Mouse (Mus musculus) gastrocnemius, postnatal 10 days (tissue): ENCODE results near the gene Cul3. TPM values are rescaled to one million over a fixed set of nuclear protein-coding genes. Genes with fewer than 3 reads are reported as not detected.
"Not testable (repeated sequence)": the region's sequence is repeated elsewhere in the genome, so short reads cannot be mapped to it uniquely, and the experiment has no call there.

Experiments
- DNase-seq: peaks from one replicate; pipeline ENCODE4 v3.0.0; 2021; ENCODE audit warnings: mixed read lengths
- long read RNA-seq, 2 experiments: library from polyadenylated mRNA; stranded (forward); transcript quantifications; one replicate each; pipeline ENCODE4 v2.0.0; 2021
- total RNA-seq, 2 experiments: library from RNA; stranded (reverse); gene quantifications; 2 replicates each; pipeline ENCODE4 v1.2.3; 2021

Cul3 gene
- total RNA-seq: 100 to 1,000 TPM; 151 to 168 TPM
- long read RNA-seq, experiment 1, full-length matches to known transcripts: 148 of 177 reads
- long read RNA-seq, experiment 1, partial matches to known transcripts: 3 of 177 reads
- long read RNA-seq, experiment 1, other reads (novel, unspliced or antisense): 26 of 177 reads
- long read RNA-seq, experiment 2, full-length matches to known transcripts: 121 of 161 reads
- long read RNA-seq, experiment 2, partial matches to known transcripts: 9 of 161 reads
- long read RNA-seq, experiment 2, other reads (novel, unspliced or antisense): 31 of 161 reads

- DNase-seq: peak; percentile 95
Observed at GRCm38 (mm10) chr1:80340436-80341376, at the start of gene Cul3. TSS of gene Cul3 (minus strand) at chr1:80340480.

- DNase-seq: no peak
Observed at GRCm38 (mm10) chr1:80389518-80389917, 49.2 kb upstream of the Cul3 start.

GRCm38 (mm10) chr1:80383613-80384589, 43.6 kb upstream of the Cul3 start:
- DNase-seq: peak; percentile 11

GRCm38 (mm10) chr1:80382928-80383327, 42.6 kb upstream of the Cul3 start:
- no peak for DNase-seq

- DNase-seq: no peak
Observed at GRCm38 (mm10) chr1:80381302-80381701, 41.0 kb upstream of the Cul3 start.

GRCm38 (mm10) chr1:80372010-80372409, 31.7 kb upstream of the Cul3 start:
- no peak for DNase-seq

- DNase-seq: no peak
Observed at GRCm38 (mm10) chr1:80371189-80371889, 31.1 kb upstream of the Cul3 start.

- no peak for DNase-seq
Observed at GRCm38 (mm10) chr1:80363486-80363885, 23.2 kb upstream of the Cul3 start.

- DNase-seq: no peak
Observed at GRCm38 (mm10) chr1:80362946-80363345, 22.7 kb upstream of the Cul3 start.

- DNase-seq: no peak
Observed at GRCm38 (mm10) chr1:80362400-80362799, 22.1 kb upstream of the Cul3 start.

GRCm38 (mm10) chr1:80361771-80362170, 21.5 kb upstream of the Cul3 start:
- DNase-seq: not testable (repeated sequence)

GRCm38 (mm10) chr1:80360038-80360608, 19.8 kb upstream of the Cul3 start:
- no peak for DNase-seq

- DNase-seq: peak; percentile 67
Observed at GRCm38 (mm10) chr1:80340061-80340435, 232 bp downstream of the Cul3 start.

GRCm38 (mm10) chr1:80339425-80340021, 757 bp downstream of the Cul3 start:
- DNase-seq: no peak

- DNase-seq: no peak
Observed at GRCm38 (mm10) chr1:80338398-80338797, 1.9 kb downstream of the Cul3 start.

GRCm38 (mm10) chr1:80335726-80336368, 4.4 kb downstream of the Cul3 start:
- no peak for DNase-seq

- no peak for DNase-seq
Observed at GRCm38 (mm10) chr1:80335118-80335517, 5.2 kb downstream of the Cul3 start.

GRCm38 (mm10) chr1:80330970-80331369, 9.3 kb downstream of the Cul3 start:
- DNase-seq: no peak

GRCm38 (mm10) chr1:80325761-80326160, 14.5 kb downstream of the Cul3 start:
- DNase-seq: no peak

GRCm38 (mm10) chr1:80324370-80324769, 15.9 kb downstream of the Cul3 start:
- no peak for DNase-seq
